Mouse (Mus musculus): ENCODE measurements at regions not wholly inside any gene's neighbourhood (a gene's known extent, or its start where the extent isn't known, plus 50 kb on each side); places are given as distances from the start of the nearest gene placed in this dataset.

GRCm38 (mm10) chr16:30687225-30687624 lies 87.7 kb downstream of the Fam43a start:
- TF ChIP-seq CTCF (IDR thresholded peaks at IDR 0.05) (no peak), EP300 (IDR thresholded peaks at IDR 0.05; ENCODE audit: insufficient read depth, low read depth, low read length) (no peak), POLR2A (IDR thresholded peaks at IDR 0.05; ENCODE audit: insufficient read depth, low read depth, low read length) (no peak)
